In genomic region chr13:63170282-63171073, GRCm38 (mm10) we compare ENCODE assay signal across 14 mouse cellular contexts.
DNase-seq lines count a peak whose midpoint lies in the region; ATAC-seq and TF ChIP-seq lines count a peak whose summit lies in the region.
"Had no signal": no experiment of that assay in that cellular context is flagged by ENCODE, and none has a peak within 500 bp of the region (broad histone marks: within the 10 kb centered on the region; RNA-seq: fewer than 3 reads in every experiment).

No protein-coding gene starts in this region.

- no peaks in the 10 kb centered on the region for H3K9me3 ChIP-seq in midbrain, embryonic 12.5 days
- H3K9me3 ChIP-seq in midbrain, embryonic 14.5 days (ENCODE audit: control insufficient read depth, low read length), result no peaks in the 10 kb centered on the region
- H3K9me3 ChIP-seq in limb, embryonic 11.5 days (ENCODE audit: control insufficient read depth, low read length), result no peaks in the 10 kb centered on the region
- no peaks in the 10 kb centered on the region for H3K9me3 ChIP-seq in stomach, postnatal 0 days (ENCODE audit: control insufficient read depth, low read length)

- WGBS in midbrain, embryonic 12.5 days, result 54% methylated on average over 11 of the region's 11 CpGs
- 62% methylated on average over 11 of the region's 11 CpGs for WGBS in midbrain, embryonic 14.5 days
- 28% methylated on average over 11 of the region's 11 CpGs for WGBS in limb, embryonic 11.5 days
- 61% methylated on average over 11 of the region's 11 CpGs for WGBS in stomach, postnatal 0 days

- ATAC-seq in midbrain, embryonic 12.5 days (ENCODE audit: low FRiP score, low read depth), result 0 out of 2 replicates have a peak, but pooled peaks have one; percentile 39
- ATAC-seq in midbrain, embryonic 14.5 days (ENCODE audit: low FRiP score, low TSS enrichment), result no peak
- ATAC-seq in limb, embryonic 11.5 days (ENCODE audit: insufficient number of reproducible peaks, low FRiP score, low TSS enrichment, low read depth), result peak; percentile 53; the same call in 1 of the 2 replicates
- ATAC-seq in stomach, postnatal 0 days (ENCODE audit: low FRiP score, low TSS enrichment), result no peak
- ATAC-seq in frontal cortex, adult (ENCODE audit: low TSS enrichment), result no peak

- intact Hi-C loops in gastrocnemius, postnatal 14 days (cut with DNase I; ENCODE audit: low total_unique reads), result no loop called here

- H3K27me3 ChIP-seq in midbrain, embryonic 12.5 days, result peaks cover 3% of the 10 kb centered on the region; the same call in 1 of the 2 replicates
- no peaks in the 10 kb centered on the region for H3K27me3 ChIP-seq in midbrain, embryonic 14.5 days (ENCODE audit: control insufficient read depth, insufficient read depth, low read length)
- no peaks in the 10 kb centered on the region for H3K27me3 ChIP-seq in limb, embryonic 11.5 days (ENCODE audit: control insufficient read depth, insufficient read depth, low read length)
- no peaks in the 10 kb centered on the region for H3K27me3 ChIP-seq in stomach, postnatal 0 days (ENCODE audit: control insufficient read depth, insufficient read depth, low read length)

- no peak overlapping the region for H3K4me3 ChIP-seq in midbrain, embryonic 12.5 days
- no peak overlapping the region for H3K4me3 ChIP-seq in midbrain, embryonic 14.5 days (replicated peaks; ENCODE audit: low read depth, low read length)
- H3K4me3 ChIP-seq in limb, embryonic 11.5 days (ENCODE audit: low read depth, low read length), result no peak overlapping the region
- H3K4me3 ChIP-seq in stomach, postnatal 0 days (ENCODE audit: low read depth, low read length), result no peak overlapping the region
- H3K4me3 ChIP-seq: megakaryocyte, embryonic 14.5 days had no signal

- H3K4me2 ChIP-seq in midbrain, embryonic 12.5 days (replicated peaks), result no peak overlapping the region
- H3K4me2 ChIP-seq in midbrain, embryonic 14.5 days (ENCODE audit: low read length), result no peak overlapping the region
- H3K4me2 ChIP-seq in limb, embryonic 11.5 days (ENCODE audit: low read depth, severe bottlenecking), result peak overlapping the region; percentile 20; the same call in 1 of the 2 replicates
- H3K4me2 ChIP-seq in stomach, postnatal 0 days (replicated peaks; ENCODE audit: low read depth), result no peak overlapping the region
- H3K4me2 ChIP-seq: liver, embryonic 11.5 days had no signal

- H3K4me1 ChIP-seq in midbrain, embryonic 12.5 days, result peaks cover 12% of the 10 kb centered on the region
- H3K4me1 ChIP-seq in midbrain, embryonic 14.5 days (ENCODE audit: control insufficient read depth, insufficient read depth, low read length), result peaks cover 5% of the 10 kb centered on the region
- peaks cover 26% of the 10 kb centered on the region for H3K4me1 ChIP-seq in limb, embryonic 11.5 days (ENCODE audit: control insufficient read depth, insufficient read depth, low read length)
- no peaks in the 10 kb centered on the region for H3K4me1 ChIP-seq in stomach, postnatal 0 days (replicated peaks; ENCODE audit: control insufficient read depth, insufficient read depth)

- H3K9ac ChIP-seq in midbrain, embryonic 12.5 days (replicated peaks), result no peak overlapping the region
- H3K9ac ChIP-seq in midbrain, embryonic 14.5 days (replicated peaks; ENCODE audit: low read length), result no peak overlapping the region
- no peak overlapping the region for H3K9ac ChIP-seq in limb, embryonic 11.5 days (ENCODE audit: low read length)
- no peak overlapping the region for H3K9ac ChIP-seq in stomach, postnatal 0 days (ENCODE audit: low read length)

- H3K27ac ChIP-seq in midbrain, embryonic 12.5 days (replicated peaks), result no peak overlapping the region
- no peak overlapping the region for H3K27ac ChIP-seq in midbrain, embryonic 14.5 days (replicated peaks; ENCODE audit: low read depth, low read length)
- H3K27ac ChIP-seq in limb, embryonic 11.5 days (replicated peaks; ENCODE audit: low read depth, low read length), result peak overlapping the region; percentile 94
- peak overlapping the region; percentile 45; the same call in 1 of the 2 replicates for H3K27ac ChIP-seq in stomach, postnatal 0 days (replicated peaks)

- no peak for TF ChIP-seq CTCF in stomach, postnatal 0 days (IDR thresholded peaks at IDR 0.05; ENCODE audit: low read depth)

- no peaks in the 10 kb centered on the region for H3K36me3 ChIP-seq in midbrain, embryonic 12.5 days
- no peaks in the 10 kb centered on the region for H3K36me3 ChIP-seq in midbrain, embryonic 14.5 days (ENCODE audit: control insufficient read depth, insufficient read depth, low read length)
- H3K36me3 ChIP-seq in limb, embryonic 11.5 days (ENCODE audit: control insufficient read depth, insufficient read depth, low read length), result no peaks in the 10 kb centered on the region; the same call in 1 of the 2 replicates
- no peaks in the 10 kb centered on the region for H3K36me3 ChIP-seq in stomach, postnatal 0 days (ENCODE audit: control insufficient read depth, insufficient read depth, low read length)

- peak; percentile 27 for DNase-seq in gastrocnemius, postnatal 14 days
- DNase-seq in gastrocnemius, adult 18-20 months (ENCODE audit: low spot score), result no peak
- DNase-seq in midbrain, embryonic 14.5 days, result no peak
- DNase-seq in limb, embryonic 11.5 days (ENCODE audit: low spot score), result peak; percentile 72
- DNase-seq in stomach, postnatal 0 days (ENCODE audit: low spot score), result no peak
- no peak for DNase-seq in right cerebral cortex, postnatal 4 days
- DNase-seq: B cell, adult 2 months; gastrocnemius, postnatal 25 days; heart, postnatal 4 days; retina, postnatal 1 day had no signal

- TF ChIP-seq EP300 in stomach, postnatal 0 days (optimal IDR thresholded peaks at IDR 0.05), result no peak

Comparison
In these comparisons a context has a peak if more than half of its experiments do, and no peak if none do; other contexts are left out.
1. DNase-seq: peak in gastrocnemius, postnatal 14 days (single experiment) and limb, embryonic 11.5 days (single experiment); none in gastrocnemius, adult 18-20 months (single experiment), midbrain, embryonic 14.5 days (single experiment), stomach, postnatal 0 days (single experiment) and right cerebral cortex, postnatal 4 days (single experiment).
2. ATAC-seq: peak in midbrain, embryonic 12.5 days (single experiment) and limb, embryonic 11.5 days (single experiment); none in midbrain, embryonic 14.5 days (single experiment), stomach, postnatal 0 days (single experiment) and frontal cortex, adult (single experiment).
3. H3K27ac ChIP-seq: peak in limb, embryonic 11.5 days (single experiment) and stomach, postnatal 0 days (single experiment); none in midbrain, embryonic 12.5 days (single experiment) and midbrain, embryonic 14.5 days (single experiment).